Mouse (Mus musculus): ENCODE measurements at regions not wholly inside any gene's neighbourhood (a gene's known extent, or its start where the extent isn't known, plus 50 kb on each side); places are given as distances from the start of the nearest gene placed in this dataset.

DNA sequence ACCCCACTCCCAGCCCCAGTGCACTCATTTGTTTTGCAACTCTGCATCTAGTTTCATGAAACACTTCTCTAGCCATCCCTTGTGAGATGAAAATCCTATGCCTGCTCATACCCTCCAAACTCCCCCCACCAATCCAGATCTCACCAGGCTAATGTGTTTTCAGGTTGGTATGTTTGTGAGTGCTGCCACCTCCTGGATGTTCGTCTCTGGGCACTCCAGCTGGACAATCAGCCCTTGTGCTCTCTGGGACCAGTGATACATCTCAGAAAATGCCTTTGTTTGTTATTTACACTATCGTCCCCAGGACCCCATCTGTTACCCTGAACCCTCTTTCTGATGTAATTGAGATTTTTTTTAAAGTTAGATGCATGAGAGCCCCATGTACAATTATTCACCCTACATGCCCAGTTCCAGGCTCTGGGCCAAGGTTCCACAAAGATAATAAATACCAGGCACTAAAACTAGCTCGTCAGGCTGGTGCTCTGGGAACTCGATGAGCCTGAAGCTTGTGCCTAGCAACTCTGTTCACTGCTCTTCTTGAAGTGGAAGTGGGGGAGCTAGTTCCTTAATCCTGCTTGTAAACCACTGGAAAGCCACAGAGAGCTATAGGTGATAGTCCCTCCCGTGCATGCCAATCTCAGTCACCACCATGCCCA, 304.2 kb downstream of the Gm9195 start:
- TF ChIP-seq CTCF (conservative IDR thresholded peaks at IDR 0.05; ENCODE audit: low read length): peak; percentile 31
- no peak for TF ChIP-seq NANOG (IDR thresholded peaks at IDR 0.05; ENCODE audit: borderline replicate concordance, low read length)
- TF ChIP-seq POU5F1 (IDR thresholded peaks at IDR 0.05; ENCODE audit: borderline replicate concordance, low read length): no peak

All from E14TG2a.4 (cell line).